Mouse (Mus musculus) kidney, adult 2 months (tissue): ENCODE measurements around the gene Inpp5d.

Source experiments
- CTCF ChIP-seq: fragments of 200-500 bp; conservative IDR thresholded peaks from 2 replicates; pipeline ENCODE4 v1.5.1; 2011; ENCODE audit warnings: low read depth, mild to moderate bottlenecking, control low read depth, low read length, moderate library complexity, mixed read lengths; ENCODE audit not compliant: insufficient read depth, insufficient read length
- POLR2A ChIP-seq: fragments of 200-500 bp; IDR thresholded peaks from one replicate; pipeline ENCODE4 v1.6.1; 2011; ENCODE audit warnings: low read depth, low read length, control low read depth

DNA sequence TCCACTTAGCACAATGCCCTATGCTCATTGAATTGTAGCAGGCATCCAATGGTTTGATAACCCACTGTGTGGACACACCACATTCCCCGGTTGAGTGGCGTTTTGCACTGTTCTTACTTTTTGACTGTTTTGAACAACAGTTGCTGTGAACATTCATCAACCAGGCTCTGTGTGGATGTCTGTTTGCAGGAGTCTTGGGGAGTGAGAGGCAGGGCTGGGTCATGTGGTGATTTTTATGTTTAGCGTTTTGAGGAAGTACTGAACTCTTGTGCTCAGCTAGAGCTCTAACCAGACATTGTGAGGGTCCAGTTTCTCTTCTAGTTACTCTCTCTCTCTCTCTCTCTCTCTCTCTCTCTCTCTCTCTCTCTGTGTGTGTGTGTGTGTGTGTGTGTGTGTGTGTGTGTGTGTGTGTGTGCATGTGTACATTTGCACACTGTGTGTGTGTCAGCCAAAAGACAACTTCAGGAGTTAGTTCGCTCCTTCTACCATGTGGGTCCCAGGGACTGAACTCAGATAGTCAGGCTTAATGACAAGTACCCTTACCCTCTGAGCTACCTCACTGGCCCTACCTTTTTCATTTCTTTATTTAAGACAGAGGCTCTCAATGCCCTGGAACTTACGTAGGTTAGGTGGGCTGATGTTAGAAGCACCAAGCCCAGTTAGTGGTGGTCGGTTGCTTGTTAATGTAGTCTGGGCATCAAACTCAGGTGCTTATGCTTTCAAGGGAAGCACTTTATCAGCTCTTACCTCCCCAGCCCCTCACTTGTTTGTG is 5.3 kb downstream of the Inpp5d start:
- no peak for TF ChIP-seq CTCF
- no peak for TF ChIP-seq POLR2A
